Mouse (Mus musculus): ENCODE measurements at regions not wholly inside any gene's neighbourhood (a gene's known extent, or its start where the extent isn't known, plus 50 kb on each side); places are given as distances from the start of the nearest gene placed in this dataset.

GRCm38 (mm10) chr3:101708821-101709220 lies 104.3 kb upstream of the Atp1a1 start:
- TF ChIP-seq POLR2A (IDR thresholded peaks at IDR 0.05; ENCODE audit: extremely low read depth, insufficient read depth, low read length) (no peak), CTCF (IDR thresholded peaks at IDR 0.05; ENCODE audit: low read depth, low read length) (no peak)
